Mouse (Mus musculus): ENCODE measurements around the gene Ccdc130.

GRCm38 (mm10) chr8:84237542-84238229, 32.5 kb downstream of the Ccdc130 start:
- TF ChIP-seq POLR2A (IDR thresholded peaks at IDR 0.05; ENCODE audit: borderline replicate concordance, control insufficient read depth, low read depth, low read length) = no peak
- no peak for TF ChIP-seq CTCF (IDR thresholded peaks at IDR 0.05; ENCODE audit: control insufficient read depth, insufficient read depth, low read length)

All from bone marrow, adult 2 months (tissue).